Mouse (Mus musculus) cerebellum, adult 2 months (tissue): ENCODE results near the gene Tssc4.

Source experiments
- CTCF ChIP-seq: fragments of 200-500 bp; IDR thresholded peaks from 2 replicates; pipeline ENCODE4 v1.5.1; 2011; ENCODE audit warnings: low read depth, mild to moderate bottlenecking, control low read depth, low read length, moderate library complexity, borderline replicate concordance; ENCODE audit not compliant: insufficient read depth
- POLR2A ChIP-seq: fragments of 200-500 bp; IDR thresholded peaks from 2 replicates; pipeline ENCODE4 v1.6.1; 2011; ENCODE audit warnings: low read length, control low read depth, borderline replicate concordance; ENCODE audit not compliant: insufficient read depth

GRCm38 (mm10) chr7:143105258-143105897 is 36.3 kb downstream of the Tssc4 start:
- TF ChIP-seq CTCF (no peak), POLR2A (no peak)
